In genomic region chr6:114856501-114856900, GRCm38 (mm10) we compare ENCODE assay signal across 23 mouse cellular contexts.
DNase-seq lines count a peak whose midpoint lies in the region; ATAC-seq and TF ChIP-seq lines count a peak whose summit lies in the region.
"Had no signal": no experiment of that assay in that cellular context is flagged by ENCODE, and none has a peak within 500 bp of the region (broad histone marks: within the 10 kb centered on the region; RNA-seq: fewer than 3 reads in every experiment).

No protein-coding gene starts in this region.

- H3K4me3 ChIP-seq in heart, embryonic 10.5 days, result no peak overlapping the region
- no peak overlapping the region for H3K4me3 ChIP-seq in heart, embryonic 12.5 days
- H3K4me3 ChIP-seq in kidney, embryonic 15.5 days (replicated peaks), result no peak overlapping the region
- no peak overlapping the region for H3K4me3 ChIP-seq in MEL (ENCODE audit: control insufficient read depth in 1 of 2, insufficient read depth in 1 of 2, low read depth in 2 of 2, low read length in 2 of 2)
- H3K4me3 ChIP-seq: forebrain, embryonic 10.5 days; forebrain, embryonic 13.5 days; heart, embryonic 13.5 days; hindbrain, embryonic 12.5 days; hindbrain, embryonic 15.5 days had no signal

- H3K27ac ChIP-seq in heart, embryonic 10.5 days, result 0 out of 2 replicates have a peak overlapping the region, but pooled peaks have one; percentile 82
- no peak overlapping the region for H3K27ac ChIP-seq in heart, embryonic 12.5 days (ENCODE audit: poor library complexity, severe bottlenecking)
- 0 out of 2 replicates have a peak overlapping the region, but pooled peaks have one; percentile 41 for H3K27ac ChIP-seq in kidney, embryonic 15.5 days
- H3K27ac ChIP-seq in MEL (ENCODE audit: control insufficient read depth, low read depth, low read length), result no peak overlapping the region
- H3K27ac ChIP-seq: forebrain, embryonic 13.5 days; hindbrain, embryonic 12.5 days; hindbrain, embryonic 15.5 days had no signal

- no peak for TF ChIP-seq POLR2A in MEL (IDR thresholded peaks at IDR 0.05; ENCODE audit: control insufficient read depth in 1 of 2, insufficient read depth in 1 of 2, low read depth in 1 of 2, low read length in 2 of 2, poor library complexity in 1 of 2)

- TF ChIP-seq CTCF in MEL (IDR thresholded peaks at IDR 0.05 in 2 of 3, conservative IDR thresholded peaks at IDR 0.05 in 1 of 3; ENCODE audit: control insufficient read depth in 1 of 3, insufficient read depth in 1 of 3, low read depth in 2 of 3, low read length in 3 of 3, poor library complexity in 1 of 3, severe bottlenecking in 1 of 3), result no peak

- H3K4me1 ChIP-seq in heart, embryonic 10.5 days, result peaks cover 90% of the 10 kb centered on the region
- H3K4me1 ChIP-seq in heart, embryonic 12.5 days (replicated peaks), result peaks cover 72% of the 10 kb centered on the region
- H3K4me1 ChIP-seq in kidney, embryonic 15.5 days, result peaks cover 94% of the 10 kb centered on the region
- no peaks in the 10 kb centered on the region for H3K4me1 ChIP-seq in MEL (ENCODE audit: control insufficient read depth in 1 of 2, insufficient read depth in 2 of 2, low read length in 2 of 2)

- H3K27me3 ChIP-seq in heart, embryonic 10.5 days (ENCODE audit: insufficient read depth, poor library complexity, severe bottlenecking), result no peaks in the 10 kb centered on the region
- H3K27me3 ChIP-seq in heart, embryonic 12.5 days (replicated peaks), result no peaks in the 10 kb centered on the region
- no peaks in the 10 kb centered on the region for H3K27me3 ChIP-seq in kidney, embryonic 15.5 days
- no peaks in the 10 kb centered on the region for H3K27me3 ChIP-seq in MEL (ENCODE audit: control insufficient read depth in 1 of 2, insufficient read depth in 2 of 2, low read length in 2 of 2)
- H3K27me3 ChIP-seq: forebrain, embryonic 13.5 days; heart, embryonic 13.5 days; hindbrain, embryonic 12.5 days; hindbrain, embryonic 15.5 days; Patski had no signal

- 74% methylated on average over 4 of the region's 4 CpGs for WGBS in heart, embryonic 10.5 days
- WGBS in heart, embryonic 12.5 days, result 86% methylated on average over 4 of the region's 4 CpGs
- WGBS in kidney, embryonic 15.5 days, result 66% methylated on average over 4 of the region's 4 CpGs

- no peak for ATAC-seq in heart, embryonic 12.5 days (ENCODE audit: insufficient number of reproducible peaks, low FRiP score)
- ATAC-seq in kidney, embryonic 15.5 days (replicated peaks; ENCODE audit: low FRiP score), result no peak
- ATAC-seq: forebrain, embryonic 13.5 days; forebrain, embryonic 16.5 days; Patski had no signal

- no peak for DNase-seq in heart, embryonic 10.5 days (ENCODE audit: low spot score)
- DNase-seq in kidney, postnatal 25 days, result no peak
- DNase-seq in MEL (ENCODE audit: low read depth, low spot score), result no peak
- no peak for DNase-seq in adrenal gland, adult (ENCODE audit: inconsistent age in 2 of 2, low spot score in 1 of 2)
- DNase-seq in urinary bladder, postnatal 4 days (ENCODE audit: low spot score in 2 of 2), result no peak
- DNase-seq: adrenal gland, adult 2 months; adrenal gland, postnatal 14 days; B cell, adult 2 months; cerebellum, adult 11 months; cerebellum, adult 2 months; cerebellum, adult 9-11 months; cerebellum, postnatal 25 days; gastrocnemius, postnatal 10 days; gastrocnemius, postnatal 36 days had no signal

- H3K36me3 ChIP-seq in heart, embryonic 10.5 days, result peaks cover 25% of the 10 kb centered on the region
- H3K36me3 ChIP-seq in heart, embryonic 12.5 days, result peaks cover 24% of the 10 kb centered on the region
- H3K36me3 ChIP-seq in kidney, embryonic 15.5 days, result peaks cover 24% of the 10 kb centered on the region
- H3K36me3 ChIP-seq in MEL (ENCODE audit: control insufficient read depth in 1 of 2, insufficient read depth in 2 of 2, low read length in 2 of 2), result no peaks in the 10 kb centered on the region
- H3K36me3 ChIP-seq: hindbrain, embryonic 15.5 days had no signal

- no peak overlapping the region for H3K9ac ChIP-seq in heart, embryonic 12.5 days
- H3K9ac ChIP-seq in kidney, embryonic 15.5 days, result no peak overlapping the region
- H3K9ac ChIP-seq in MEL (ENCODE audit: control insufficient read depth, low read depth, low read length, poor library complexity, severe bottlenecking), result no peak overlapping the region
- H3K9ac ChIP-seq: forebrain, embryonic 13.5 days; hindbrain, embryonic 12.5 days; hindbrain, embryonic 15.5 days had no signal

- no peaks in the 10 kb centered on the region for H3K79me2 ChIP-seq in MEL (ENCODE audit: control insufficient read depth, insufficient read depth, low read length, poor library complexity)

- TF ChIP-seq EP300 in MEL (IDR thresholded peaks at IDR 0.05; ENCODE audit: low read depth in 1 of 2, low read length in 2 of 2), result no peak

- H3K4me2 ChIP-seq in heart, embryonic 12.5 days, result no peak overlapping the region
- no peak overlapping the region for H3K4me2 ChIP-seq in kidney, embryonic 15.5 days
- H3K4me2 ChIP-seq: forebrain, embryonic 13.5 days; heart, embryonic 13.5 days; hindbrain, embryonic 12.5 days; hindbrain, embryonic 15.5 days had no signal

- TF ChIP-seq RAD21 in MEL (IDR thresholded peaks at IDR 0.05; ENCODE audit: low read depth, low read length), result no peak

- H3K9me3 ChIP-seq in heart, embryonic 10.5 days, result no peaks in the 10 kb centered on the region
- H3K9me3 ChIP-seq in heart, embryonic 12.5 days (replicated peaks), result no peaks in the 10 kb centered on the region
- H3K9me3 ChIP-seq in kidney, embryonic 15.5 days (replicated peaks), result no peaks in the 10 kb centered on the region
- no peaks in the 10 kb centered on the region for H3K9me3 ChIP-seq in MEL (replicated peaks; ENCODE audit: insufficient read depth, low read length)
- H3K9me3 ChIP-seq: forebrain, embryonic 10.5 days; forebrain, embryonic 13.5 days; heart, embryonic 13.5 days; hindbrain, embryonic 12.5 days; hindbrain, embryonic 15.5 days had no signal

TF ChIP-seq in MEL, 35 proteins besides CTCF, POLR2A, EP300 and RAD21:
- no peak for TF ChIP-seq CHD1 (IDR thresholded peaks at IDR 0.05; ENCODE audit: low read depth, low read length)
- no peak for TF ChIP-seq POLR2AphosphoS5 (IDR thresholded peaks at IDR 0.05; ENCODE audit: borderline replicate concordance, low read depth, low read length)
- no peak for TF ChIP-seq BHLHE40 (IDR thresholded peaks at IDR 0.05; ENCODE audit: borderline replicate concordance, low read depth, low read length)
- TF ChIP-seq UBTF (IDR thresholded peaks at IDR 0.05; ENCODE audit: borderline replicate concordance, insufficient read depth, low read depth, low read length), result no peak
- no peak for TF ChIP-seq MYC (IDR thresholded peaks at IDR 0.05; ENCODE audit: low read depth, low read length)
- TF ChIP-seq HCFC1 (IDR thresholded peaks at IDR 0.05; ENCODE audit: low read depth, low read length), result no peak
- TF ChIP-seq USF2 (IDR thresholded peaks at IDR 0.05; ENCODE audit: borderline replicate concordance in 1 of 2, insufficient read depth in 1 of 2, low read depth in 1 of 2, low read length in 2 of 2), result no peak
- TF ChIP-seq GABPA (IDR thresholded peaks at IDR 0.05; ENCODE audit: low read depth, low read length), result no peak
- peak; percentile 55 for TF ChIP-seq GATA1 (IDR thresholded peaks at IDR 0.05; ENCODE audit: low read depth, low read length)
- TF ChIP-seq ZMIZ1 (IDR thresholded peaks at IDR 0.05; ENCODE audit: low read depth, low read length), result no peak
- TF ChIP-seq TBP (IDR thresholded peaks at IDR 0.05; ENCODE audit: low read depth, low read length), result no peak
- no peak for TF ChIP-seq JUND (IDR thresholded peaks at IDR 0.05; ENCODE audit: low read depth, low read length)
- TF ChIP-seq NRF1 (IDR thresholded peaks at IDR 0.05; ENCODE audit: insufficient read depth, low read depth, low read length, poor library complexity, severe bottlenecking), result no peak
- no peak for TF ChIP-seq E2F4 (IDR thresholded peaks at IDR 0.05; ENCODE audit: borderline replicate concordance, low read depth, low read length)
- no peak for TF ChIP-seq TCF12 (IDR thresholded peaks at IDR 0.05; ENCODE audit: low read depth, low read length)
- no peak for TF ChIP-seq MXI1 (IDR thresholded peaks at IDR 0.05; ENCODE audit: low read depth, low read length)
- TF ChIP-seq RCOR1 (IDR thresholded peaks at IDR 0.05; ENCODE audit: low read depth, low read length), result no peak
- TF ChIP-seq ZNF384 (IDR thresholded peaks at IDR 0.05; ENCODE audit: low read depth, low read length), result peak; percentile 74

Comparison
In these comparisons a context has a peak if more than half of its experiments do, and no peak if none do; other contexts are left out.
1. H3K27ac ChIP-seq: peak in heart, embryonic 10.5 days (single experiment) and kidney, embryonic 15.5 days (single experiment); none in heart, embryonic 12.5 days (single experiment) and MEL (single experiment).